Mouse (Mus musculus) embryonic stem cell, embryonic (primary cell): ENCODE results near the gene Zfpm1.

Source experiments
- CTCF ChIA-PET, 4 experiments: fragments of 300-600 bp in 2 of 4; fragments of 350-600 bp in 2 of 4; sonication (Branson Sonifier 250); formaldehyde crosslinking; loops; one replicate each; lab custom pipeline; 2022; ENCODE audit warnings: inconsistent platforms in 2 of 4; lab: Charles Lee
- POLR2A ChIA-PET, 4 experiments: fragments of 300-600 bp in 2 of 4; fragments of 350-600 bp in 2 of 4; sonication (Branson Sonifier 250); formaldehyde crosslinking; loops; one replicate each; lab custom pipeline; 2022; ENCODE audit warnings: antibody characterized with exemption in 4 of 4, inconsistent platforms in 1 of 4; lab: Charles Lee

Zfpm1 gene

DNA sequence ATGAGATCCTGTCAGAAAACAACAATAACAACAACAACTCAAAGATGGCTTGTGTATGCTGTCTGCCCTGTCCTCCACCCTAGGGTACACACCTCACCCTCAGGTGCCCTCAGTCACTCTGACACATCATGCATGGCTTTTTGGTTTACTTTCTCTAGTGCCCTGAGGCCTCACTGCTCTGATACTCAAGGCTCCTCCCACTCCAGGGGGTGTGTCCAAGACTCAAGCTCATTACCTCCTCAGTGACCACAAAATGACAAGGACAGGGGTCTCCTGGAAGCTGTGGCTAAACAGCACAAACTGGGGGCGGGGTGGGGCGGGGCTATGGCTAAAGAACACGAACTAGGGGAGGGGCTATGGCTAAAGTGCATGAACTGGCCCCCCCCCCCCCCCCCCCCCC lies 22.1 kb downstream of the Zfpm1 start:
- ChIA-PET CTCF (interaction anchor here in 2 of 4 experiments (0.6 to 1.1 kb wide), 3 partner anchors 22 to 35 kb away, joined by 3 to 6 read pairs (median 6); no protein-coding TSS in a partner anchor), POLR2A (interaction anchor here in 3 of 4 experiments (0.6 to 1.5 kb wide), 10 partner anchors 10 to 932 kb away, joined by 3 to 10 read pairs (median 4); no protein-coding TSS in a partner anchor)

DNA sequence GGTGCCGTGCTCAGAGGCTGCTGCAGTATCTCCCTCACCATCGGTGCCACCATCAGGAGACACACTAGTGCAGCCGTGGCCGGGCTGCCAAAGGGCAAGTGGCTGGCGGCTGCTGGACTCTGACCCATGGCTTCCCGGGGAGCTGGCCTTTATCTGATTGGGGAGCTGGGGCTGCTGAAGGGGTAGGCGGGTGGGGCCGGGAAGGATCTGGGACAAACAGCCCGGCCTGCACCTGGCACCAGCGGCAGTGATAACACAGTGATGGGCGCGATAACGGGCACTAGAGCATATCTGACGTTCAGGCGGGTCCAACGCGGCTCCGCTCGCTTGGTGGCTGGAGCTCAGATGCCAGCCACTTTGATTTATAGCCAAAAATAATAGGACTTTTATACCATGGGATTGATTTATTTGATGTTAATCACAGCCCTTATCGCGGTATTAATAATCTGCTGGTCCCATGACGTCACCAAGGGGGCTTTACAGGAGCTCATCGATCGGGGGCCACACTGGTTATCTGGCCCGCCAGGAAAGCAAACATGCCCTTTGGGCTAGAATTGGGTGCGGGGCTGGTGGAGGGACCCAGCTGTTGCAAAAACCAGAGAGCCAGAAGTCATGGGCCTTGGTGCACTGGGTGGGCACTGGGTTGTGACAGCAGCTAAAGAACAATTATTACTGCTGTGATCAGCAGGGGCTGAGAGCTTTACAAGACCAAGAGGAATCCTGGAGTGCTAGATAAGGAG lies 24.9 kb downstream of the Zfpm1 start:
- CTCF ChIA-PET = interaction anchor here (0.5 to 1.4 kb wide), 5 partner anchors 14 to 1278 kb away, joined by 3 to 4 read pairs (median 3); partner anchors contain the start of gene Zfpm1 (in 1 of the 4)
- POLR2A ChIA-PET = interaction anchor here in 3 of 4 experiments (0.6 to 2.3 kb wide), 10 partner anchors 8 to 760 kb away, joined by 3 to 8 read pairs (median 6); partner anchors contain the start of gene Map1lc3b (in 1 of the 3)

DNA sequence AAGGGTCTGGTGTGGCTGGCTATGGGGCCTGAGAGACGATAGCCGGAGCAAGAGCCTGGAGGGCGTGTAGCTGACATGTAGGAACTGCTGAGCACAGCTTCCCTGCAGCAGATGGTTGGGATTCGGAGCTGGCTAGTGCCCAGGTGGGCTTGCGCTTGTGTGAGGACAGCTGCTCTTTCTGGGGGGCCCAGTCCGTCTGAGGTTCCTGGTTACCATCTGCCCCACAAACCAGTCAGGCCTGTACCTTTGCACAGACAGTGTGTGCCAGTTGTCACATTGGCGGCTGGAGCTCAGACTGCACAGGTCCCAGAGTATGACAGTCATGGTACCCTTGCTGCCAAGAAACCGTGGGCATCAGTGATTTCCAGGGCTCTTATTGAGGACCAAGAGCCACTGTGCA lies 25.9 kb downstream of the Zfpm1 start:
- CTCF ChIA-PET = no interaction called here
- POLR2A ChIA-PET = interaction anchor here in 3 of 4 experiments (0.6 to 2.0 kb wide), 7 partner anchors 11 to 718 kb away, joined by 3 to 8 read pairs (median 5); partner anchors contain the start of genes Map1lc3b (in 1 of the 3) and Zfpm1 (in 1 of the 3)

DNA sequence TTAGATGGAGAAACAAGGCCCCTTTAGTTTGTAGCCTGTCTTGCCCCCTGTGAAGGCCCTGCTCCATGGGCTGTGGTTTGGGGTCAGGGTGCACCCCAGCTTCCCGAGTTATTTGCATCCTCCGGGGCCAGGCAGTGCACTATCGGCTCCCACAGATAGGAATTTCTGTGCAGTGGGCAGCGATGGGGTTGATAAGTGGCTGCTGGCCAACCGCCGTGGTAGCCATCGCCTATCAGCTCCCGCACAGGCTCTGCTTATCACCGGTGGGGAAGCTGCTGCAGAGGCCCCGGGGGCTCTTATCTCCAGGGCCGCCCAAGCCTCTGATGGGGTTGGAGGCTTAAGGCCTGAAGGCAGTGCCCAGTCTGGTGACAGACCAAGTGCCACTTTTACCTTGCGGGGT lies 27.3 kb downstream of the Zfpm1 start:
- POLR2A ChIA-PET = interaction anchor here in 1 of 4 experiments (0.9 kb wide), 1 partner anchor 458 kb away, joined by 3 read pairs; no protein-coding TSS in a partner anchor
- CTCF ChIA-PET = interaction anchor here in 1 of 4 experiments (0.6 kb wide), 1 partner anchor 41 kb away, joined by 3 read pairs; no protein-coding TSS in a partner anchor

DNA sequence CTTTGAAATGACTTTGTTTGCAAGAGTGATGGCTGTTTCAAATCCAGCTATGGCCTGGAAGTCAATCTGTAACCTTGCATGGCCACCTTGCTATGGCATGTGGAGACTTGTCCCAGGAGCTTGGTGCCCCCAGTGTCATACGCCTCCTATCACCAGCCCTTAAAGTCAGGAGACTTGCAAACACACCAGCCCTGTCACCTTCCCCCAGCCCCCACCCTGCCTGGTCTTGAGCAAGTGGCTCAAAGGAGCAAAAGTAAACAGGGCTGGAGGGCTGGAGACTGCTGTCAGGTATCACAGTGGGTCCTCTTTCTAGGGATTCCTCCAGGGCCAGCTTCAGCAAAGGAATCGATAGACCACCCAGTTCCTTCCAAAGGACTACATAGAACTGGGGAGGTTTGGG lies 29.2 kb downstream of the Zfpm1 start:
- CTCF ChIA-PET = interaction anchor here in 1 of 4 experiments (0.6 to 0.7 kb wide), 2 partner anchors 14 to 24 kb away, joined by 3 read pairs; no protein-coding TSS in a partner anchor
- POLR2A ChIA-PET = interaction anchor here in 1 of 4 experiments (2.3 kb wide), 1 partner anchor 9 kb away, joined by 9 read pairs; no protein-coding TSS in a partner anchor

DNA sequence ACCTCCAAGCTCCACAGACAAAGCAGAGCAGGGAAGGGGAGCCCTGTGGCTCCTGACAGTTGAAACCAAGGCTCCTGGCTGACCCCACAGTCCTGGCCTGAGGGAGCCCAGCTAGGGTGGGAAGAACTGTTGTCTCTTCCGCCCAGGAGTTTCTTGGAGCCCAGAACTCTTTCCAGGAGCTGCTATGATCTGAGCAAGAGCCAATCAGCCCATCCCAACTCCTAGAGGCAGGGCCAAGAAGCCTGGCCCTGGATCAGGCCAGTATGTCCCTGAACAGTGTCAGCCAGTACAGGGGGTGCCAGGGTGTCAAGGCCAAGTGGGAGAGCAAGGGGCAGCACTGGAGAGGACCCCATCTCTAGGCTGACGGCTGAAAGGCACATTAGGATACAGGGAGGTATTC lies 30.6 kb downstream of the Zfpm1 start:
- CTCF ChIA-PET = no interaction called here
- POLR2A ChIA-PET = interaction anchor here in 3 of 4 experiments (0.5 to 0.8 kb wide), 3 partner anchors 16 to 23 kb away, joined by 3 read pairs; no protein-coding TSS in a partner anchor

DNA sequence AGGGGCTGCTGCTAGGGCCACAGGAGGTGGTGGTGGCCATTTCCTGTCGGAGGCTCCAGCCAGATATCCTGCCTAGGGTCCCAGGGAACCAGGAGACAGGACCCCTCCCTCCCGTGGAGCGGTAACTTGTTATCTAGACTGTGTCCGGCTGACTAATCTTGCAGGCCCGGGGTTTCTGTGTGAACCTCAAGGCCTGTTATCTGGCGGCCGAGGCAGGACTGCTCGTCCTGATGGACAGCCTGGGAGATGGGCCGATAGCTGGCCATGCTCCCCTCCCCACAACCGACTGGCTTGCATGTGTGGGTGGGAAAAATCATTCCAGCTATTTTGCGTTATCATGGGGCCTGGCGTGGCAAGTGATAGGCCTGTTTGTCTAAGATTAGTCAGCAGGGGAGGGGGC lies 31.4 kb downstream of the Zfpm1 start:
- CTCF ChIA-PET = interaction anchor here in 1 of 4 experiments (1.2 kb wide), 1 partner anchor 15 kb away, joined by 3 read pairs; no protein-coding TSS in a partner anchor
- POLR2A ChIA-PET = interaction anchor here in 2 of 4 experiments (0.6 to 0.8 kb wide), 3 partner anchors 16 to 36 kb away, joined by 3 read pairs; no protein-coding TSS in a partner anchor

DNA sequence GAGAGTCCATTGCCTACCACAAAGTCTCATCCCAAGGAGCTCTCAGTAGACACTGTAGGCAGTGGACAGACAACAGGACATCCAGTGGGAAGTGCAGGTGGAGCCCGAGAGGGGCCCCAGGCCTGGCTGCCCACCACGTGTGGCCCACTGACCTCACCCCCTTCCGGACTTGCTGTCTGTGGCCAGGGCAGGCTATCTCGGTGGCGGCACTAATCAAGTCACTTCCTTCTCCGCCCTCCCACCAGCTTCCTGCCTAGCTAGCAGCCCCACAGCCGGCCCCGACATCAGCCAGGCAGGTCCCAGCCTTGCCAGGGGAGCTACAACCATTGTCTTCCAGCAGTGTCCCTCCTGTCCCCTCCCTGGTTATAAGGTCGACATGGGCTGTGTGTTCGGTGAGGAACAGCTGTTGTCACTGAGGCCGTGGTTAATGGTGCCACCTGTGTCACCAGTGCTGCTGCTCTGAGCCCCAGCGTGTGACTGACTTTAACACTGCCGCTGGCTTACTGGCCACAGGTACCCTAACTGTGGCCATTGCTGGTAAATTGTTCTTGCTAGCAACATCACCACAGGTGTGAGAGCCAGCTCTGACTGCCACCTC lies 33.1 kb downstream of the Zfpm1 start:
- POLR2A ChIA-PET = interaction anchor here in 2 of 4 experiments (0.9 to 1.8 kb wide), 7 partner anchors 9 to 208 kb away, joined by 3 to 4 read pairs (median 4); no protein-coding TSS in a partner anchor

DNA sequence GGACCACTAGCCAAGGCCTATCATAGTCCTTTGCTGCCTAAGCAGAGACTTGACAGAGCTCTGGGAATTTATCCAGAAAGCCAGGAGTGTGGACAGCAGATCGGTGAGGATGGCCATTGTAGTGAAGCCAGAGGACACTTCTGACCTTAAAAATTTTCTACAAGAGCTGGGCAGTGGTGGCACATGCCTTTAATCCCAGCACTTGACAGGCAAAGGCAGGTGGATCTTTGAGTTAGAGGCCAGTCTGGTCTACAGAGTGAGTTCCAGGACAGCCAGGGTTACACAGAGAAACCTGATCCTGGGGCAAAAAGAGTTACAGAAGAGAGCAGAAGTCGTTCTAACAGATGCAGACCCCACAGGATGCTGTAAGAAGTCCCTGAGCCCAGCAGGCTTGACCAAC lies 34.5 kb downstream of the Zfpm1 start:
- ChIA-PET POLR2A (interaction anchor here in 2 of 4 experiments (1.0 to 1.2 kb wide), 3 partner anchors 20 to 35 kb away, joined by 3 to 5 read pairs (median 4); partner anchors contain the start of gene Zfpm1 (in 1 of the 2)), CTCF (interaction anchor here in 1 of 4 experiments (1.5 kb wide), 1 partner anchor 17 kb away, joined by 6 read pairs; no protein-coding TSS in a partner anchor)

More for the DNA sequence above, 33.1 kb downstream of the Zfpm1 start:
- CTCF ChIA-PET = no interaction called here

DNA sequence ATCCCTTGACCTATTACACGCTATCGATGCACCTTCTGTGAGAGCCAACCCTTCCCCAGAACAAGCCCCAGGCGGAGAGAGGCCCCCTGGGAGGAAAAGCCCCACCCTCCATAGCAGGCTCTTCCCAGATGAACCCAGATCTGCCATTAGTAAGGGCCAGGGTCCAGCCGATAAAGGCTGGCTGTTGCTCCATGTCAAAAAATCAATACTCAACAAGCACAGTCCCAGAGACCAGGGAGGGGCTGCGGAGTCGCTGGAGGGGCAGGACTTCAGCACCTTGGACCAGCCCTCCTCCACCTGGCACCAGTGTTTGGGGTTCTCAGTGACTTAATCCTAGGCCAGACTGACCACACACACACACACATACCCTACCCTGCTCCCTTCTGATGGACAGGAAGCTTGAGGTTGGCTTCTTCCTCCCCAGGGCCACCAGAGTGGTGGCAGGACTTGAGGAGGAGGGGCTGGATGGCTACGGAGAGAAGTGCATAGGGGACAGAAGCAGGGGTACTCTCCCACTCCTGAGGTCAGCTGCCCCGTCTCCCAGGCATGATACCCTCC lies 36.1 kb downstream of the Zfpm1 start:
- CTCF ChIA-PET = interaction anchor here in 3 of 4 experiments (0.5 to 1.5 kb wide), 3 partner anchors 15 to 241 kb away, joined by 3 to 6 read pairs (median 4); no protein-coding TSS in a partner anchor
- POLR2A ChIA-PET = interaction anchor here in 2 of 4 experiments (0.9 to 3.2 kb wide), 8 partner anchors 11 to 37 kb away, joined by 3 to 14 read pairs (median 4); partner anchors contain the start of gene Zfpm1 (in 2 of the 2)

DNA sequence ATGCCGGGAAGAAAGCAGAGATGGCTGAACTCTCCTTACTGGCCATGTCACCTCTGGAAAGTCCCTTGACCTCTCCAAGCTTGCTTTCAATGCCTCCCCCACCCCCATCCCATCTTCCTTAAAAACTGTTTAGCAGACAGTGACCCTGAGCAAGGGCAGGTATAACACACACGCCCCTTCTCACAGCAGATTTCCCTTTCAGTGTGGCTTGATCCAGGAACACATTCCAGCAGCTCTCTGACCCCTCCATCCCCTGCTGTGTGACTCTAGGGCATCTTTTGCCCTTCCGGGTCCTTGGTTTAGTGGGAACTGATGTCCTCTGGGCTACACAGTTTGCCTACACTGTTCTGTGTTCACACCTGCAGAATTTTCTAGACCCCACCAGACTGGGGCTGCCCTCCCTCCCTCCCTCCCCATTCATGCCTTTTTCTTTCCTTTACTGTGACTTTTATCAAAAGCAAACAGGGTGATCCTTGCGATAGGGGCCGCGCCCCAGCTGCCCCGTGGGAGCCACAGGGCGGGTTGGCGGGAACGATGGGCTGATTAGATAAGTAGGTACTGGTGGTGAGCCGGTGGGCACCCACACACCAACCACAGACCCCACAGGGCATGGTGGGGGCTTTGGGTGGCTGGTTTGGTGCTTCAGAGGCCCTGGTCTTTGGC lies 37.2 kb downstream of the Zfpm1 start:
- ChIA-PET POLR2A (interaction anchor here in 3 of 4 experiments (0.6 to 3.2 kb wide), 20 partner anchors 11 to 469 kb away, joined by 3 to 14 read pairs (median 4); partner anchors contain the start of genes Zfpm1 (in 2 of the 3) and Cyba (in 1 of the 3)), CTCF (interaction anchor here in 2 of 4 experiments (1.3 to 1.9 kb wide), 3 partner anchors 14 to 50 kb away, joined by 3 to 8 read pairs (median 5); no protein-coding TSS in a partner anchor)

DNA sequence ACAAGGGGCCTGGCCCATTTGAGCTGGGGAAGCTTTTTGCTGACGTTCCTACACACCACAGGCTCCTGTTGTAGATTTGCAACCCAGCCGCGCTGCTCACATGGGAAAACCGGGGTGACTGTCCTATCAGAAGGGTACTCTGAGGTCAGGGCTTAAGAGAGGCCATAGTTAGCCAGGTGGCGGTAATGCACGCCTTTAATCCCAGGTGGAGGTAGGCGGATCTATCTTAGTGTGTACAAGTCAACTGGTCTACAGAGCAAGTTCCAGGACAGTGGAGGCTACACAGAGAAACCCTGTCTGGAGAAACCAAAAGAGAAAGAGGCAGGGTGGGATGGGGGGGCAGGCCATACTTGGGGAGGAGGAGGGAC lies 37.8 kb downstream of the Zfpm1 start:
- POLR2A ChIA-PET = interaction anchor here in 3 of 4 experiments (0.8 to 3.2 kb wide), 19 partner anchors 9 to 369 kb away, joined by 3 to 14 read pairs (median 4); partner anchors contain the start of genes Zfpm1 (in 2 of the 3) and Cyba (in 1 of the 3)

DNA sequence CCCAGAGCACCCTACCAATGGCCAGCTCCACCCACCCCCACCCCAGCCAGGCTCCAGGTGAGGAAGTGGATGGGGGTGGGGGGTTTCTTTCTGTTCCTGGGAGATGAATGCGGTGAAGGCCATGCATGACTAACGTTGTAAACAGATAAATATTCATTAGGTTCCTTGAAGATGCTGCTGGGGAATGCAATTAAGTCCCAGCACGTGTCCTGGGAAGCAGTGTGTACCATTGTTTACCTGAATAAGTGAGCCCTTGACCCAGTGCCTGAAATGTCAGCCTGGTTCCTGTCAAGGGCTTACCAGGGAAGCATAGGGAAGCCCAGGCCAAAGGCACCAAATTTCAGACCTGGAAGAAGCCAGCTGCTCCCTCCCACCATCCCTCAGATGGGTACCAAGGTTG lies 38.6 kb downstream of the Zfpm1 start:
- ChIA-PET POLR2A (interaction anchor here in 3 of 4 experiments (0.9 to 3.2 kb wide), 12 partner anchors 9 to 203 kb away, joined by 3 to 14 read pairs (median 4); partner anchors contain the start of genes Cyba (in 1 of the 3) and Zfpm1 (in 1 of the 3)), CTCF (interaction anchor here (0.6 to 1.9 kb wide), 7 partner anchors 9 to 1891 kb away, joined by 3 to 9 read pairs (median 5); no protein-coding TSS in a partner anchor)

More for the DNA sequence above, 37.8 kb downstream of the Zfpm1 start:
- CTCF ChIA-PET = interaction anchor here in 2 of 4 experiments (1.2 to 1.9 kb wide), 3 partner anchors 13 to 47 kb away, joined by 3 to 8 read pairs (median 5); no protein-coding TSS in a partner anchor

DNA sequence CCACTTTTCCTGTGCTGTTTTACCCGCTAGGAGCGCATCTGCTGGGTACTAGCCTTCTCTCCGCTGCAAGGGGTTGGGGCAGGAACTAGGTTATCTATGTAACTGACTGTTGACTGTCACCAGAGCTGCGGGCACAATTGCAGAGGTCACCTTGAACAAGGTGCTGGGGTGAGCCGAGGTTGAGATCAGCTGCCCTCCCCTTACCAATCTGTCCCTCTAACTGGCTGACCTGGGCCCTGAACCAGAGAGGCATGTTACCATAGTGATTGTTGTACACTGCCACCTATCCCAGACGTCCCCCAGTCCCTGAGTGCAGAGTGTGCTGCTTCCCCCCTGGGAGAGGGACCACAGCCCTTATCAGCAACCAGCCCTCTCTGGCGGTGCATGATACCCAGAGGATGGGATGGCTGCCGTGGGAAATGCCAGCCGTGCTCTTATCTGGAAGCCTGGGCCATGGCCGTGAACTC lies 39.5 kb downstream of the Zfpm1 start:
- ChIA-PET CTCF (interaction anchor here in 1 of 4 experiments (1.4 kb wide), 1 partner anchor 15 kb away, joined by 3 read pairs; no protein-coding TSS in a partner anchor), POLR2A (interaction anchor here in 2 of 4 experiments (0.9 to 1.6 kb wide), 5 partner anchors 14 to 92 kb away, joined by 3 to 5 read pairs (median 3); no protein-coding TSS in a partner anchor)

DNA sequence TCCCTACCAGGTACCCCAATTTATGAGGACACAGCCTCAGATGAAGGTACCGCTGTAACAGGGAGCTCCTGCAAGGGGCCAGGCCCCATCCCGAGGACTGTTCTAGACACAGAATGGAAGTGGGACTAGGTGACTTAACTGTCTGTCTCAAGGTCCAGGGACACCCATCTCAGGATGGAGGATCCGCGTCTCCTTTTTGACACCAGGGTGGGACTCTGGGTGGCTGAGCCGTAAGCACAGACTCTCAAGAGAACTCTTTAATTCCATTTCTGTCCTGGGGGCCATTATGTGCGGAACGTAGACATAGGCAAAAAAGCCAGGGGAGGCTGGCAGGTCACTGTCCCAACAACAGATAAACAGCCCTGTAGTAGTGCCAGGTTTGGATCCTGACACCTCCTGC lies 40.2 kb downstream of the Zfpm1 start:
- CTCF ChIA-PET = no interaction called here
- POLR2A ChIA-PET = interaction anchor here in 1 of 4 experiments (1.3 kb wide), 1 partner anchor 27 kb away, joined by 3 read pairs; no protein-coding TSS in a partner anchor

DNA sequence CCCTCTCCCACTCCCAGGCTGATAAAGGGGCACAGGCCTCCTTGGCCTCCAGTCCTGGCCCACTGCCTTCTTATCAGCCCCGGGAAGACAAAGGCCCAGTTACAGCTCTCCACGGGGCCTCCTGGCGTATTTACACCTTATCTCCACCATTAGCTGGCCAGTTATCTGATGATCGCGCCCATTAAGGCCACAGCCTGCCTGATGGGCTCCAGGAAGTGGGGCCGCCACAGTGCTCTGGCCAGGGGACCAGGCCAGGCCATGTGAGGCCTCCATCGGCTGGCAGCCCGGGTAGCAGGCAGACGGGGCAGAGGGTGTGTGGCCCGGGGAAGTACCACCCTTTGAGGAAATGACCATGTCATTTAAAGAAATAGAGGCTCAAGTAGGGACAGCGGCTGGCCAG lies 40.9 kb downstream of the Zfpm1 start:
- CTCF ChIA-PET = no interaction called here
- POLR2A ChIA-PET = interaction anchor here in 1 of 4 experiments (1.3 kb wide), 1 partner anchor 28 kb away, joined by 3 read pairs; no protein-coding TSS in a partner anchor
